Mouse (Mus musculus) C2C12 (cell line): ENCODE data around the gene Armh4.
"Not testable (repeated sequence)": the region's sequence is repeated elsewhere in the genome, so short reads cannot be mapped to it uniquely, and the experiment has no call there.

Experiments used
- CEBPB ChIP-seq: IDR thresholded peaks from one replicate; pipeline ENCODE4 v1.6.1; 2011; ENCODE audit warnings: low read depth, mild to moderate bottlenecking, control low read depth, moderate library complexity
- CTCF ChIP-seq: IDR thresholded peaks from one replicate; pipeline ENCODE4 v1.5.1; 2011; ENCODE audit not compliant: control insufficient read depth, insufficient read depth, insufficient read length
- FOSL1 ChIP-seq: IDR thresholded peaks from one replicate; pipeline ENCODE4 v1.8.0; 2011; ENCODE audit warnings: mild to moderate bottlenecking, low read length; ENCODE audit not compliant: poor library complexity, insufficient read depth, severe bottlenecking
- MAX ChIP-seq: IDR thresholded peaks from one replicate; pipeline ENCODE4 v1.6.1; 2011; ENCODE audit warnings: mild to moderate bottlenecking, control low read depth
- USF1 ChIP-seq: IDR thresholded peaks from one replicate; pipeline ENCODE4 v1.6.1; 2011; ENCODE audit warnings: low read depth, mild to moderate bottlenecking, control low read depth, moderate library complexity

- not testable (repeated sequence) for TF ChIP-seq CTCF, FOSL1, MAX, USF1, CEBPB
These were observed 35.6 kb upstream of the Armh4 start for GRCm38 (mm10) chr14:49818713-49819208.
